Mouse (Mus musculus): ENCODE measurements around the gene Shisal2a. TPM values are rescaled to one million over a fixed set of nuclear protein-coding genes. Genes with fewer than 3 reads are reported as not detected.
"Not testable (repeated sequence)": the region's sequence is repeated elsewhere in the genome, so short reads cannot be mapped to it uniquely, and the experiment has no call there.

Shisal2a gene
- total RNA-seq, 2 experiments from 2014 or later = not detected

GRCm38 (mm10) chr4:108380146-108380545, 3.0 kb downstream of the Shisal2a start:
- no peak for DNase-seq
- intact Hi-C loops (cut with DNase I) = no loop called here

GRCm38 (mm10) chr4:108379476-108379875, 3.7 kb downstream of the Shisal2a start:
- intact Hi-C loops (cut with DNase I) = no loop called here
- no peak for DNase-seq

GRCm38 (mm10) chr4:108372166-108372565, 11.0 kb downstream of the Shisal2a start:
- intact Hi-C loops (cut with DNase I) = no loop called here
- no peak for DNase-seq

GRCm38 (mm10) chr4:108371421-108371820, 11.7 kb downstream of the Shisal2a start:
- intact Hi-C loops (cut with DNase I) = no loop called here
- no peak for DNase-seq

- DNase-seq = no peak
- intact Hi-C loops (cut with DNase I) = no loop called here
Observed at GRCm38 (mm10) chr4:108370409-108370808, 12.7 kb downstream of the Shisal2a start.

- intact Hi-C loops (cut with DNase I) = no loop called here
- no peak for DNase-seq
Observed at GRCm38 (mm10) chr4:108369254-108369653, 13.9 kb downstream of the Shisal2a start.

- intact Hi-C loops (cut with DNase I) = no loop called here
- DNase-seq = peak in 1 of 2 experiments; percentile 57
Observed at GRCm38 (mm10) chr4:108364111-108364476, 19.1 kb downstream of the Shisal2a start.

GRCm38 (mm10) chr4:108363355-108364110, 19.6 kb downstream of the Shisal2a start:
- DNase-seq = no peak
- intact Hi-C loops (cut with DNase I) = no loop called here

GRCm38 (mm10) chr4:108362321-108363261, 20.6 kb downstream of the Shisal2a start:
- intact Hi-C loops (cut with DNase I) = no loop called here
- DNase-seq = no peak

GRCm38 (mm10) chr4:108360136-108361055, 22.8 kb downstream of the Shisal2a start:
- DNase-seq = peak; percentile 52 to 59
- intact Hi-C loops (cut with DNase I) = no loop called here

GRCm38 (mm10) chr4:108358498-108358897, 24.7 kb downstream of the Shisal2a start:
- intact Hi-C loops (cut with DNase I) = no loop called here
- no peak for DNase-seq

GRCm38 (mm10) chr4:108357458-108357857, 25.7 kb downstream of the Shisal2a start:
- intact Hi-C loops (cut with DNase I) = no loop called here
- no peak for DNase-seq

GRCm38 (mm10) chr4:108353591-108353990, 29.6 kb downstream of the Shisal2a start:
- DNase-seq; intact Hi-C loops (cut with DNase I): not testable (repeated sequence)

- intact Hi-C loops (cut with DNase I) = no loop called here
- peak; percentile 38 to 56 for DNase-seq
Observed at GRCm38 (mm10) chr4:108350819-108351218, 32.3 kb downstream of the Shisal2a start.

GRCm38 (mm10) chr4:108349836-108350547, 33.2 kb downstream of the Shisal2a start:
- intact Hi-C loops (cut with DNase I) = loop anchor here (2.0 kb wide), 1 partner anchor 37 kb away; no protein-coding TSS in a partner anchor

GRCm38 (mm10) chr4:108349064-108349463, 34.1 kb downstream of the Shisal2a start:
- DNase-seq = no peak
- intact Hi-C loops (cut with DNase I) = loop anchor here (2.0 kb wide), 1 partner anchor 38 kb away; no protein-coding TSS in a partner anchor

More at GRCm38 (mm10) chr4:108349836-108350547, 33.2 kb downstream of the Shisal2a start:
- DNase-seq = no peak

GRCm38 (mm10) chr4:108348256-108348875, 34.8 kb downstream of the Shisal2a start:
- intact Hi-C loops (cut with DNase I) = loop anchor here (2.0 kb wide), 1 partner anchor 38 kb away; no protein-coding TSS in a partner anchor
- no peak for DNase-seq

GRCm38 (mm10) chr4:108347111-108347510, 36.0 kb downstream of the Shisal2a start:
- intact Hi-C loops (cut with DNase I) = no loop called here
- no peak for DNase-seq

- DNase-seq = no peak
- intact Hi-C loops (cut with DNase I) = no loop called here
Observed at GRCm38 (mm10) chr4:108345826-108346225, 37.3 kb downstream of the Shisal2a start.

Measured in heart, postnatal 36 days (tissue).